Mouse (Mus musculus) heart, embryonic 13.5 days (tissue): ENCODE measurements at regions not wholly inside any gene's neighbourhood (a gene's known extent, or its start where the extent isn't known, plus 50 kb on each side); places are given as distances from the start of the nearest gene placed in this dataset.

Experiments
- ATAC-seq: fragments of 200-750 bp; cut with Nextera tagmentation; 2 replicates; pipeline ENCODE4 v1.8.0; 2017; ENCODE audit warnings: moderate TSS enrichment; ENCODE audit not compliant: insufficient number of reproducible peaks, low FRiP score, low TSS enrichment; ENCODE audit errors: extremely low read depth
- H3K27ac ChIP-seq: fragments of 300-500 bp; sonication (generic); replicated peaks from 2 replicates; pipeline ENCODE4 v1.5.1; 2015; ENCODE audit warnings: moderate library complexity, mild to moderate bottlenecking, inconsistent platforms
- H3K27me3 ChIP-seq: fragments of 300-500 bp; sonication (generic); replicated peaks from 2 replicates; pipeline ENCODE4 v1.6.1; 2015; ENCODE audit warnings: mild to moderate bottlenecking, inconsistent platforms
- H3K36me3 ChIP-seq: fragments of 300-500 bp; sonication (generic); 2 replicates; pipeline ENCODE4 v1.6.1; 2015; ENCODE audit warnings: mild to moderate bottlenecking, inconsistent platforms
- H3K4me1 ChIP-seq: fragments of 300-500 bp; sonication (generic); 2 replicates; pipeline ENCODE4 v1.6.1; 2015; ENCODE audit warnings: inconsistent platforms
- H3K4me2 ChIP-seq: fragments of 300-500 bp; sonication (generic); 2 replicates; pipeline ENCODE4 v1.6.1; 2015; ENCODE audit warnings: inconsistent platforms, mild to moderate bottlenecking, moderate library complexity
- H3K4me3 ChIP-seq: fragments of 300-500 bp; sonication (generic); 2 replicates; pipeline ENCODE4 v1.5.1; 2015; ENCODE audit warnings: moderate library complexity, mild to moderate bottlenecking, inconsistent platforms
- H3K9ac ChIP-seq: fragments of 300-500 bp; sonication (generic); 2 replicates; pipeline ENCODE4 v1.6.1; 2015; ENCODE audit warnings: inconsistent platforms, mild to moderate bottlenecking, moderate library complexity
- H3K9me3 ChIP-seq: fragments of 300-500 bp; sonication (generic); 2 replicates; pipeline ENCODE4 v1.6.1; 2016; ENCODE audit warnings: inconsistent platforms
- WGBS: fragments of 180-500 bp; shearing (Covaris S2); methylation state at CpG from one replicate; pipeline ENCODE4 v1.1.7; 2015; ENCODE audit warnings: mixed read lengths; 5-methylcytosine and 5-hydroxymethylcytosine counted together

DNA sequence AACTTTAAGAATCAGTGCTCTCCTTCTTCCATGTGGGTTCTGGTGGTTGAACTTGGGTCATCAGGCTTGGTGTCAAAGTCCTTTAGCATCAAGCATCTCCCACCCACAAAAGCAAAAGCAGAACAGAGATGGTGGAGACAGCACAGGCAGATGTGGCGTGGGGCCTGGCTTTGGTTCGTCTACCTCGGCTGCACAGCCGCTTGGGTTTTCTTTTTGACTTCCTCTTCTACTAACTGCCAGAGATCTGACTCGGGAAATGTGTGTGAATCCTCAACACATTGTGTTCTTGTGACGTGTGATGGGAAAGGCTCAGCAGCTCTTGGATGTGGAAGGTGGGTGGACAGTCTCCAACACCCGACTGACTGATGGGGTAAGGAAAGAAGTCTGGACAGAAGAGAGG is 127.8 kb upstream of the Sesn3 start:
- no peak overlapping the region for H3K4me3 ChIP-seq
- 73% methylated on average over 7 of the region's 7 CpGs for WGBS
- no peak overlapping the region for H3K27ac ChIP-seq
- H3K36me3 ChIP-seq: no peaks in the 10 kb centered on the region
- no peaks in the 10 kb centered on the region for H3K9me3 ChIP-seq
- peaks cover 6% of the 10 kb centered on the region; the same call in 1 of the 2 replicates for H3K4me1 ChIP-seq
- ATAC-seq: no peak
- H3K4me2 ChIP-seq: no peak overlapping the region
- H3K9ac ChIP-seq: no peak overlapping the region
- H3K27me3 ChIP-seq: 0 out of 2 replicates have a peak, but pooled peaks cover 3% of the 10 kb centered on the region

DNA sequence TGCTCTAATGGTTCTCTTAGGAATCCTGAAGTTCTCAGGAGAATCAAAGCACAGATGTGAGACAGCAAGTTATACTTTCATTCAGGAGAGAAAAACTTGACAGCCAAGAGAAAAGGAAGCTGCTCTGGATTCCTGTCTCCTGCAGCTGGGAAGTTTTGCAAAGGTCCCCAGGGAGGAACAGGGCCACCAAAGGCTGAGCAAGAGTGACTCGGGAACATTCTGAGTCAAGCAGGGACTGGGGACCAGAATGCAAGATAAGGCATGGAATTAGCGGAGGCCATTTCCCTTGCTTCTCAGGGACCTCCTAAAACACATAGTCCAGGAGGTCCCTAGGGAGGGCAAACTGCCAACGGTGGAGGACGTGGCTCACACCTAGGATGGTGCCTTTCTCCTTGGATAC is 127.1 kb upstream of the Sesn3 start:
- Histone ChIP-seq H3K4me2 (no peak overlapping the region), H3K4me3 (no peak overlapping the region), H3K27ac (no peak overlapping the region), H3K4me1 (peaks cover 6% of the 10 kb centered on the region; the same call in 1 of the 2 replicates), H3K36me3 (no peaks in the 10 kb centered on the region), H3K9me3 (no peaks in the 10 kb centered on the region), H3K9ac (no peak overlapping the region), H3K27me3 (0 out of 2 replicates have a peak, but pooled peaks cover 5% of the 10 kb centered on the region)
- no peak for ATAC-seq
- 34% methylated on average over 4 of the region's 4 CpGs for WGBS

DNA sequence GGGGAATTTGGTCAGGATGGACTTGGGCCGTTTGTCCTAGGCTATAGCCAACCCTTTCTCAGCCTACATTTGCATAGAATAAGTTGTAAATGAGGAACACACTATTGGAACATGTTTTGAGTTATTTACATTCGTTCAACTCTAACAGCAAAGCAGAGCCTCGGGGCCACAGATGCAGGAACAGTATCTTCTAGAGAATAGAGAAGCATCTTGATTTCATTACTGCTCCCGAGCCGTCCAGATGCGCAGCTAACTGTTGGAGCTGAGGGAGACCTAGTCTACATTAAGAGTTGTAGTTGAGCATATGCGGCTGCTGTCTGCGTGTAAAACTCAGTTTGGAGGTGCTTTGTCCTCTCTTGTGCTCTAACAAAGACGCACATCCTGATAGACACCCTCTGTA is 124.6 kb upstream of the Sesn3 start:
- no peak overlapping the region for H3K4me3 ChIP-seq
- no peaks in the 10 kb centered on the region for H3K36me3 ChIP-seq
- peaks cover 6% of the 10 kb centered on the region; the same call in 1 of the 2 replicates for H3K4me1 ChIP-seq
- 82% methylated on average over 9 of the region's 9 CpGs for whole genome bisulfite sequencing
- 0 out of 2 replicates have a peak, but pooled peaks cover 2% of the 10 kb centered on the region for H3K27me3 ChIP-seq
- ATAC-seq: no peak
- H3K9ac ChIP-seq: no peak overlapping the region
- H3K27ac ChIP-seq: no peak overlapping the region
- no peak overlapping the region for H3K4me2 ChIP-seq
- no peaks in the 10 kb centered on the region for H3K9me3 ChIP-seq

DNA sequence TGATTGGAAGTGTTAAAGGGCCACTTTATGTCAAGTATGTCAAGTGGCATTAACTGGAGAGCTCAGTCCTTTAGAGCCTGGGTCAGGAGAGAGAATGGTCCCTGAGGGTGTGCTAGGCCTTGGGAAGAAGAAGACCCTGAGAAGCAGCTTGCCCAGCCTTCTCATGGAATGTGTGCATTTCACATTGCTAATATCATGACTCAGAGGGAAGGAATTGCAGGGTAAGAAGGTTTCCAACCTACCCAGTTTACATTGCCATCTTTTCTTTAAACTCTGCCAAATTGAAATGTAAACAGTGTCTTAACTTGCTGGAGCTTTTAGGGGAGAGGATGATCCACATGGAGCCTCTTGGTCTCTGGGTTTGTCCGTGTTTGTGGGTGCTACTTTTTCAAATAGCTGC is 117.9 kb upstream of the Sesn3 start:
- Histone ChIP-seq H3K4me3 (no peak overlapping the region), H3K27me3 (0 out of 2 replicates have a peak, but pooled peaks cover 2% of the 10 kb centered on the region), H3K27ac (no peak overlapping the region), H3K9ac (no peak overlapping the region), H3K4me2 (no peak overlapping the region), H3K4me1 (peaks cover 26% of the 10 kb centered on the region), H3K9me3 (no peaks in the 10 kb centered on the region), H3K36me3 (no peaks in the 10 kb centered on the region)
- WGBS: 70% methylated on average over 1 of the region's 1 CpGs
- ATAC-seq: no peak

DNA sequence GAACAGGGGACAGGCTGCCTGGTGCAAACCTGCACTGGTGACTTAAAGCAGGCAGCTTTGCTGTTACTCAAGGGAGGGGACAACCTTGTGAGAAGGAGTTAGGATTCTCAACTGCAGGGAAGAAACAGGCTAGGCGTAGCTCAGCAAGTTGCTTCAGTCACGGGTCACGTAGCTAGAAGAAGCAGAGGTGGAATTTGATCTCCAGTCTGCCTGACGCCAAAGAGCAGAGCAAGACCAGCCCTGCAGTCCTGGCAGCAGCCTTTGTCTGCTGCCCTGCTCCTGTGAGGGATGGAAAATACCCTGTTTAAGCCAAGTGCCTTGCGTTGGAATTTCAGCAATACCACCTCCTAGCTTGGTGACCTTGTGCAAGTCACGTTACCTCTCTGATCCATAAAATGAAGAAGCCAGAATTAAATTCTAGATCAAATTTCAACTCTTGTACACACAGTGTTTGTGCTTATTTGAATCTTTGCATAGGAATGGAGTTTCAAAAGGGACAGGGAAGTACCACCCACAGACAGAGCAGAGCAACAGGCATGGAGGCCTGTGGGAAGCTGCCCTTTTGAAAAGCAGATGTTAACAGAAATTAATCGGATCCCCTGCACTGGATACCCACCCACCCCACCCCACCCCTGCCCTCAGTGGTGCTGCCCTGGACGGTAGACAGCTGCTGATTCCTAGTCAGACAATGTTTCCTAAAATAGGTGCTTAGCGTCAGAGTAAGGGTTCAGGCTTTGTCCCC is 116.6 kb upstream of the Sesn3 start:
- Histone ChIP-seq H3K27ac (no peak overlapping the region), H3K9ac (no peak overlapping the region), H3K4me3 (no peak overlapping the region), H3K9me3 (peaks cover 7% of the 10 kb centered on the region), H3K36me3 (no peaks in the 10 kb centered on the region), H3K4me1 (peaks cover 26% of the 10 kb centered on the region), H3K4me2 (no peak overlapping the region), H3K27me3 (no peaks in the 10 kb centered on the region)
- 37% methylated on average over 9 of the region's 9 CpGs for WGBS
- no peak for ATAC-seq

DNA sequence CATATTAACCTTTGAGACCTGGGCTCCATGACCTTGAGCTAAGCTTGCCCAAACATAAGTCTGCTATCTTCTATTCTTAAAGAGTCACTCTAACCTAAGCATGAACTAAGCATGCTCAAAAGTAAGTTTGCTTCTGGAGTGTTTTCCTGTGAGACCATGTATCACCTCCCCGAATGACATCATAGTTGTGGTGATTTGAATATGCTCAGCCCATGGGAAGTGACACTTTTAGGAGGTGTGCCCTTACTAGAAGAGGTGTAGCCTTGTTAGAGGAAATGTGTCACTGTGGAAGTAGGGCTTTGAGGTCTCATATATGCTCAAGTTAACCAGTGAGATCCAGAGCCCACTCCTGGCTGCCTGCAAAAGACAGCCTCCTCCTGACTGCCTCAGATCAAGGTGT is 114.7 kb upstream of the Sesn3 start:
- WGBS: 84% methylated on average over 1 of the region's 1 CpGs
- no peak for ATAC-seq
- Histone ChIP-seq H3K36me3 (no peaks in the 10 kb centered on the region), H3K4me2 (no peak overlapping the region), H3K4me3 (no peak overlapping the region), H3K4me1 (peaks cover 26% of the 10 kb centered on the region), H3K27me3 (no peaks in the 10 kb centered on the region), H3K9me3 (peaks cover 16% of the 10 kb centered on the region), H3K9ac (no peak overlapping the region), H3K27ac (no peak overlapping the region)

DNA sequence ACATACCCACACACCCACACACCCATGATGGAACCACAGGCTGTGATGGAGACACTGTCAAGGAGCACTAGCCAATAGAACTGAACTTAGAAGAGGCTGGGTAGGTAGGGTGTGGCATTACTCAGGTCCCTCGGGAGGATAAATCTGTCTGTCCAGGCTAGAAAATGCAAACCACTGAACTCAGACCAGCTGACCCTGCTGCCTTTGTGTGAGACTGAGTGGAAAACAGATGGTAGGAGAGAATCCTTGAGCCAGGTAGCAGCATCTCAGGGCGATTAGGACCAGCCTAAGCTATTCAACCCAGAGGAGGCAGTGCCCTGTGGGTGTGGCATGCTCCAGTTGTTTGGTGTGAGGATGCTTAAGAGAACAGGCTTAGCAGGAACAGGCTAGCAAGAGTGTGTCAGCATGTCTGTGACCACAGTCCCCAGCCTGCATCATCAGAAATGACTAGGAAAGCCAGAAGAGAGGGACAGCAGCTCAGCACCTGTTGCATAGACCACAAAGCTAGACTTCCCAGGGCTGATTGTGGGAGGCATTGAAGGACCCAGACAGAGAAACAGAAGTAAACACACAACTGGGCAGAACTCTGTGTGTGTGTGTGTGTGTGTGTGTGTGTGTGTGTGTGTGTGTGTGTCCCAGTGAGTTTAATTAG is 103.2 kb upstream of the Sesn3 start:
- Histone ChIP-seq H3K4me1 (peaks cover 43% of the 10 kb centered on the region), H3K27ac (no peak overlapping the region), H3K36me3 (no peaks in the 10 kb centered on the region), H3K4me2 (no peak overlapping the region), H3K27me3 (no peaks in the 10 kb centered on the region), H3K4me3 (no peak overlapping the region), H3K9me3 (no peaks in the 10 kb centered on the region), H3K9ac (no peak overlapping the region)
- 64% methylated on average over 2 of the region's 2 CpGs for WGBS
- ATAC-seq: no peak

DNA sequence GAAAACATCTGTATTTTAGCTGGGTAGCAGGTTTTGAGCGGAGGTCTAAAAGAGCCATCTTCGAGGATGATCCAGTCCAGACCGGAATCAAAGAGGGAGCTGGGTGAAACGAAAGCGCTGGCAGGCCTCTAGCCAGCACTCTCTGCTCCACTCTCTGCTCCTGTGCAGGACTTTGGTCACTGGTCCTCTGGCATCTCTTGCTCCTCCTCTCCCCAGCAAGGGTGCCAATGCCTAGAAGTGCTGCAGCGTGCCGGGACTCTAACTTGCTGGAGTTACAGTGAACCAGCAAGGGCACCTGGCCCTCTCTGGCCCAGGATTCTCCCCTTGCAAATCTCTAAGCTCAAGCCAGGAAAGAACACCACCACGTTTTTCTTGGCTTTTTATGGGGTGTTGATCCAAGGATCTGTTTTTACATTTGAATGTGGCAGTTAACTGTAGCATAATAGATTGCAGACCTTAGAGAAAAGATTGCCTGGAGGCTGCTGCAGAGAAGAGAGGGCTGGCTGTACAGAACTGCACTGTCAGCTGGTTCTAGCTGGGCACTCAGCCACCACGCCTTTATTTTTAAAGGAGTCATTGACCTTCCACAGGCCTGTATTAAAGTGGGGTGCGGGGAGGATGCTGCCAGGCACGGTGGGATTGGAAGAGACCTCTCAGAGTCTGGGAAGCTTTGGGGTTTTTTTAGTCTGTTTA is 101.1 kb upstream of the Sesn3 start:
- H3K4me2 ChIP-seq: peak overlapping the region; percentile 54
- no peak overlapping the region for H3K4me3 ChIP-seq
- H3K9ac ChIP-seq: peak overlapping the region; percentile 70
- H3K4me1 ChIP-seq: peaks cover 50% of the 10 kb centered on the region
- WGBS: 24% methylated on average over 11 of the region's 11 CpGs
- no peaks in the 10 kb centered on the region for H3K9me3 ChIP-seq
- ATAC-seq: peak; percentile 77
- no peaks in the 10 kb centered on the region for H3K27me3 ChIP-seq
- no peaks in the 10 kb centered on the region for H3K36me3 ChIP-seq
- H3K27ac ChIP-seq: peak overlapping the region; percentile 89

DNA sequence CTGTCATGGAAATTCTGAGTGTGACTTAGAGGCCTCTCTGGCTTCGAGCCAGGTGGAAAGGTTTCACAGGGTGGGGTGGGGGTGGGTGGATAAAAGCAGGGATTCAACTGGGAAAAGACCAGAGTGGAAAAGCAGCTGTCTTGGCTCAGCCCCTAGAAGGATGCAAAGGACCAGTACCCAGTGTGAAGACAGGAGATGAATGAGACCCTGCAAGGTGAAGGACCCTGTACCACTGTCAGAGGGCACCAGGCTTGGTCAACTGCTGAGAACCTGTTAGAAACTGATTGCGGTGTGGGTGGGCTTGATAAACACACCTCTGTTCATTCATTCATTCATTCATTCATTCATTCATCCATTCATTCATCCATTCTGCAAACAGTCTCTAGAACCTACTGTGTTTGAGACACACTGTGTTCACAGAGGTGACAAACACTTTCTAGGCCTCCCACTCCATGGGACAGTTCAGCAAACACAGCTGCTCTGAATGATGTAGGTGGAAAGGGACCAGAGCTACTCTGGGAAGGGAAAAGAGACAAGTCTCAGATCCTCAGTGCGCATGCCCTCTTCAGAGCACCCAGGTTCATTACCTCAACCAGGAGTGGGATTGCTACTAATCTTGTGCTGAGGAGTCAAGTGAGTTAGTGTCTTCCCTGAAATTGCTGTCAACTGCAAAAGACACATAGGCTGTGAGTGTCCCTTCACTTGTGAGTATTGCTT is 100.4 kb upstream of the Sesn3 start:
- no peaks in the 10 kb centered on the region for H3K36me3 ChIP-seq
- 71% methylated on average over 3 of the region's 3 CpGs for WGBS
- peak overlapping the region; percentile 8; the same call in 1 of the 2 replicates for H3K9ac ChIP-seq
- ATAC-seq: no peak; the same call in 1 of the 2 replicates
- no peaks in the 10 kb centered on the region for H3K9me3 ChIP-seq
- no peaks in the 10 kb centered on the region for H3K27me3 ChIP-seq
- peak overlapping the region; percentile 54; the same call in 1 of the 2 replicates for H3K4me2 ChIP-seq
- H3K4me3 ChIP-seq: no peak overlapping the region
- peaks cover 54% of the 10 kb centered on the region for H3K4me1 ChIP-seq
- peak overlapping the region; percentile 89 for H3K27ac ChIP-seq

DNA sequence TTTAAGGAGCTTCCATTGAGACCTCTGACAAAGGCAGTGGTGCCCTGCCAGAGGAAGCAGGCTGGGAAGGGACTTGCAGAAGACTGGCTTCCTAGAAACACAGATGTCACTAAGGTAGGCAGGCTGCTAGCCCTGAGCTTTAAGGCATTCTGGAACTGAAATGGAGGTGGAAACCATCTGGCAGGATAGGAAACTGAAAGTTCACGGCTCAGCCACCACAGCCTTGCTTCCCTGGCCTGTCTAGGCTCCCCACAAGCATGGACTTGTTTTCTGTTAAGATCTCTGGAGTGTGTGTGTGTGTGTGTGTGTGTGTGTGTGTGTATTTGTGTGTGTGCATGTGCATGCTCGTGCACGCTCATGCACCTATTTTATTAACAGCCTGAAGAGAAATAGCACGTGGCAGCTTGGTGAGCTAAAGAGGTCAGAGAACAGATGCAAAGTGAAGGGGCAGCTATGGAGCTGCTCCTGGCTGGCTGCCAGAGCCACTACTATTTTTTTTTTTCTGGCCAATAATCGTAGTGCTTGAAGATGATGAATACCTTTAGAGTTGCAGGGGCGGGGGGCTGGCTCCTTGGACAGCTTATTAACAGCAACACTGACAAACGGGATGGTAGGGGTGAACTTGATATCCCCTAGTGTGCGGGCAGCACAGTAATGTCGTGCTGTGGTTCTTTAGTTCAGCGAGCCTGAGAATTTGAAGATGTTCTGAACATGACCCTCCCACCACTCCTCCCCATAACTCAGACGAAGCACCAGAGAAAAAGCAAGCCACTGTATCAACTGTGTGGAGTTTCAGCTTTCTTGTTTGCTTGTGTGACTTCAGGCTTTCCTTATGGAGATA is 99.6 kb upstream of the Sesn3 start:
- WGBS: 17% methylated on average over 11 of the region's 11 CpGs
- Histone ChIP-seq H3K9ac (peak overlapping the region; percentile 8), H3K36me3 (no peaks in the 10 kb centered on the region), H3K27ac (peak overlapping the region; percentile 89), H3K27me3 (no peaks in the 10 kb centered on the region), H3K9me3 (no peaks in the 10 kb centered on the region), H3K4me3 (no peak overlapping the region; the same call in 1 of the 2 replicates), H3K4me1 (peaks cover 62% of the 10 kb centered on the region), H3K4me2 (peak overlapping the region; percentile 46)
- no peak for ATAC-seq
